Comparison of ENCODE assay signal across 28 mouse cellular contexts in genomic region chr10:56094586-56094985, GRCm38 (mm10). TPM values are rescaled to one million over a fixed set of nuclear protein-coding genes. Genes with fewer than 3 reads are reported as not detected.
A peak's percentile ranks its signal among the peaks of the same experiment; 100 is the strongest.
DNase-seq lines count a peak whose midpoint lies in the region; ATAC-seq lines count a peak whose summit lies in the region.
"Had no signal": no experiment of that assay in that cellular context is flagged by ENCODE, and none has a peak within 500 bp of the region (broad histone marks: within the 10 kb centered on the region; RNA-seq: fewer than 3 reads in every experiment).

No protein-coding gene starts in this region.

- H3K9ac ChIP-seq in hindbrain, embryonic 15.5 days: no peak overlapping the region
- no peak overlapping the region for H3K9ac ChIP-seq in hindbrain, embryonic 16.5 days (ENCODE audit: low read depth, low read length)
- no peak overlapping the region for H3K9ac ChIP-seq in midbrain, embryonic 13.5 days (replicated peaks)
- no peak overlapping the region for H3K9ac ChIP-seq in midbrain, embryonic 14.5 days (replicated peaks; ENCODE audit: low read length)
- H3K9ac ChIP-seq: forebrain, embryonic 13.5 days; heart, embryonic 12.5 days; heart, embryonic 15.5 days had no signal

- 78% methylated on average over 5 of the region's 5 CpGs for WGBS in hindbrain, embryonic 15.5 days
- WGBS in hindbrain, embryonic 16.5 days: 78% methylated on average over 5 of the region's 5 CpGs
- 70% methylated on average over 5 of the region's 5 CpGs for WGBS in midbrain, embryonic 13.5 days
- WGBS in midbrain, embryonic 14.5 days: 74% methylated on average over 5 of the region's 5 CpGs

- H3K9me3 ChIP-seq in hindbrain, embryonic 15.5 days: no peaks in the 10 kb centered on the region
- H3K9me3 ChIP-seq in hindbrain, embryonic 16.5 days (ENCODE audit: control insufficient read depth, low read length): no peaks in the 10 kb centered on the region
- no peaks in the 10 kb centered on the region for H3K9me3 ChIP-seq in midbrain, embryonic 13.5 days
- no peaks in the 10 kb centered on the region for H3K9me3 ChIP-seq in midbrain, embryonic 14.5 days (ENCODE audit: control insufficient read depth, low read length)
- H3K9me3 ChIP-seq: forebrain, embryonic 10.5 days; forebrain, embryonic 13.5 days; G1E; heart, embryonic 12.5 days; heart, embryonic 15.5 days; hindbrain, embryonic 10.5 days had no signal

- H3K4me2 ChIP-seq in hindbrain, embryonic 15.5 days: no peak overlapping the region
- no peak overlapping the region for H3K4me2 ChIP-seq in hindbrain, embryonic 16.5 days (ENCODE audit: low read length)
- no peak overlapping the region for H3K4me2 ChIP-seq in midbrain, embryonic 13.5 days (replicated peaks)
- no peak overlapping the region for H3K4me2 ChIP-seq in midbrain, embryonic 14.5 days (ENCODE audit: low read length)
- H3K4me2 ChIP-seq: forebrain, embryonic 13.5 days; heart, embryonic 12.5 days; heart, embryonic 15.5 days had no signal

- H3K27me3 ChIP-seq in hindbrain, embryonic 15.5 days: no peaks in the 10 kb centered on the region
- H3K27me3 ChIP-seq in hindbrain, embryonic 16.5 days (replicated peaks; ENCODE audit: control insufficient read depth, insufficient read depth, low read length): no peaks in the 10 kb centered on the region
- no peaks in the 10 kb centered on the region for H3K27me3 ChIP-seq in midbrain, embryonic 13.5 days
- H3K27me3 ChIP-seq in midbrain, embryonic 14.5 days (ENCODE audit: control insufficient read depth, insufficient read depth, low read length): no peaks in the 10 kb centered on the region
- H3K27me3 ChIP-seq: CH12.LX; forebrain, embryonic 13.5 days; heart, embryonic 12.5 days; heart, embryonic 15.5 days; Patski had no signal

- H3K36me3 ChIP-seq in hindbrain, embryonic 15.5 days: no peaks in the 10 kb centered on the region
- H3K36me3 ChIP-seq in hindbrain, embryonic 16.5 days (ENCODE audit: control insufficient read depth, insufficient read depth, low read length): no peaks in the 10 kb centered on the region
- no peaks in the 10 kb centered on the region for H3K36me3 ChIP-seq in midbrain, embryonic 13.5 days
- no peaks in the 10 kb centered on the region for H3K36me3 ChIP-seq in midbrain, embryonic 14.5 days (ENCODE audit: control insufficient read depth, insufficient read depth, low read length)
- H3K36me3 ChIP-seq: forebrain, embryonic 10.5 days; G1E; heart, embryonic 12.5 days; heart, embryonic 15.5 days; hindbrain, embryonic 10.5 days had no signal

- H3K4me1 ChIP-seq in hindbrain, embryonic 15.5 days (replicated peaks): no peaks in the 10 kb centered on the region
- H3K4me1 ChIP-seq in hindbrain, embryonic 16.5 days (ENCODE audit: control insufficient read depth, insufficient read depth, low read depth, low read length): no peaks in the 10 kb centered on the region
- no peaks in the 10 kb centered on the region for H3K4me1 ChIP-seq in midbrain, embryonic 13.5 days (replicated peaks)
- H3K4me1 ChIP-seq in midbrain, embryonic 14.5 days (ENCODE audit: control insufficient read depth, insufficient read depth, low read length): no peaks in the 10 kb centered on the region
- H3K4me1 ChIP-seq: forebrain, embryonic 10.5 days; forebrain, embryonic 13.5 days; heart, embryonic 12.5 days; heart, embryonic 15.5 days; hindbrain, embryonic 10.5 days had no signal

- ATAC-seq in hindbrain, embryonic 15.5 days (ENCODE audit: low FRiP score, low read depth): 0 out of 2 replicates have a peak, but pooled peaks have one; percentile 30
- ATAC-seq in hindbrain, embryonic 16.5 days: no peak
- peak; percentile 65; the same call in 1 of the 2 replicates for ATAC-seq in midbrain, embryonic 13.5 days
- no peak for ATAC-seq in midbrain, embryonic 14.5 days (ENCODE audit: low FRiP score, low TSS enrichment)
- ATAC-seq: forebrain, embryonic 13.5 days; forebrain, embryonic 16.5 days; hindbrain, postnatal 0 days; Patski had no signal

- no peak overlapping the region for H3K27ac ChIP-seq in hindbrain, embryonic 15.5 days (replicated peaks)
- no peak overlapping the region for H3K27ac ChIP-seq in hindbrain, embryonic 16.5 days (ENCODE audit: low read depth, low read length)
- H3K27ac ChIP-seq in midbrain, embryonic 13.5 days: no peak overlapping the region
- no peak overlapping the region for H3K27ac ChIP-seq in midbrain, embryonic 14.5 days (replicated peaks; ENCODE audit: low read depth, low read length)
- H3K27ac ChIP-seq: forebrain, embryonic 10.5 days; forebrain, embryonic 13.5 days; gastrocnemius, adult 2 months; heart, embryonic 15.5 days; hindbrain, embryonic 10.5 days; hindbrain, postnatal 0 days had no signal

- no peak for DNase-seq in midbrain, embryonic 14.5 days
- DNase-seq in retina, postnatal 1 day: peak; percentile 33
- no peak for DNase-seq in retina, embryonic 14.5 days (ENCODE audit: low spot score)
- no peak for DNase-seq in frontal cortex, postnatal 25 days (ENCODE audit: low spot score in 2 of 2)
- DNase-seq: adrenal gland, postnatal 10 days; adrenal gland, postnatal 36 days; B cell, adult 2 months; cerebellum, adult 18-20 months; cerebellum, adult 9-10 months; cerebellum, postnatal 14 days; gastrocnemius, adult 2 months; gastrocnemius, postnatal 14 days; heart, adult 11 months; heart, postnatal 10 days; heart, postnatal 36 days had no signal

- H3K4me3 ChIP-seq in hindbrain, embryonic 15.5 days: no peak overlapping the region
- H3K4me3 ChIP-seq in hindbrain, embryonic 16.5 days (ENCODE audit: low read length): no peak overlapping the region
- H3K4me3 ChIP-seq in midbrain, embryonic 13.5 days (replicated peaks): no peak overlapping the region
- no peak overlapping the region for H3K4me3 ChIP-seq in midbrain, embryonic 14.5 days (replicated peaks; ENCODE audit: low read depth, low read length)
- H3K4me3 ChIP-seq: forebrain, embryonic 10.5 days; forebrain, embryonic 13.5 days; gastrocnemius, adult 2 months; heart, embryonic 12.5 days; heart, embryonic 15.5 days; hindbrain, embryonic 10.5 days had no signal

RNA-seq across cellular contexts. Expression of gene Msl3l2, which starts 12.1 kb away (rescaled TPM):
- 13.0 and 14.2 TPM in 2 replicates for polyA plus RNA-seq in hindbrain, embryonic 15.5 days (2015; fragmentation: Nextera tagmentation; extraction: Ambion mirVana)
- polyA plus RNA-seq in hindbrain, embryonic 16.5 days (2015; fragmentation: Nextera tagmentation; extraction: Ambion mirVana): 9.8 and 10.7 TPM in 2 replicates
- 9.6 and 10.1 TPM in 2 replicates for polyA plus RNA-seq in midbrain, embryonic 13.5 days (2015; fragmentation: Nextera tagmentation; extraction: Ambion mirVana)
- polyA plus RNA-seq in midbrain, embryonic 14.5 days (2014; fragmentation: Nextera tagmentation; extraction: Ambion mirVana): 12.2 and 13.0 TPM in 2 replicates
- polyA plus RNA-seq: G1E had no signal

Comparison
In these comparisons a context has a peak if more than half of its experiments do, and no peak if none do; other contexts are left out.
1. ATAC-seq: peak in hindbrain, embryonic 15.5 days (single experiment) and midbrain, embryonic 13.5 days (single experiment); none in hindbrain, embryonic 16.5 days (single experiment) and midbrain, embryonic 14.5 days (single experiment).